Comparison of ENCODE assay signal across 21 mouse cellular contexts in the genomic region with DNA sequence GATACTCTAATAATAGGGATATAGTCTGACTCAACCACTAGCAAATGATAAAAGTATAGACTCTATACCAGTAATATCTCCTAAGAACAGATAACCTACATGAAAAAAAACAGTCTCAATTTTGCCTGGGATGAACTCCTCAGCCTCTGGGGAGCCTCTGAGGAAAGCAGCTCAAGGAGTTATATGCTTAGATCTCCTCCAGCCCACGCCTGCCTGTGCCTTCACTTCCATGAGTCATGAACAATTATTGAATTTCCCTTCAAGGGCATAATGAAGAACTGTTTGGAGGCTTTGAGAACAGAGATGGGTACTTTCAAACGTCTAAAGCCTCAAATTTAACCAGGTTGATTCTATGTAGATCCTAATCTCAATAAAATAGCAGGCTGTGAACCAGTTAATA. TPM values are rescaled to one million over a fixed set of nuclear protein-coding genes. Genes with fewer than 3 reads are reported as not detected.
DNase-seq lines count a peak whose midpoint lies in the region.
"Had no signal": no experiment of that assay in that cellular context is flagged by ENCODE, and none has a peak within 500 bp of the region (broad histone marks: within the 10 kb centered on the region; RNA-seq: fewer than 3 reads in every experiment).

No protein-coding gene starts in this region.

- DNase-seq in frontal cortex, postnatal 36 days (ENCODE audit: low spot score in 2 of 2): peak; percentile 20 to 52
- no peak for DNase-seq in frontal cortex, postnatal 14 days (ENCODE audit: low spot score in 2 of 2)
- DNase-seq in right cerebral cortex, adult 18-20 months: peak; percentile 57
- no peak for DNase-seq in right cerebral cortex, postnatal 25 days
- DNase-seq in left cerebral cortex, postnatal 25 days (ENCODE audit: low spot score in 2 of 2): peak; percentile 21 to 69
- DNase-seq in heart, postnatal 14 days: no peak
- DNase-seq in heart, adult 8-10 months (ENCODE audit: low spot score): no peak
- DNase-seq: adrenal gland, postnatal 10 days; cerebellum, adult 11 months; cerebellum, adult 9-10 months; cerebellum, postnatal 36 days; gastrocnemius, adult 2 months; gastrocnemius, postnatal 36 days; heart, adult 18-20 months; kidney, adult 18-20 months; kidney, postnatal 36 days; layer of hippocampus, postnatal 36 days; thymus, adult 18-20 months; thymus, postnatal 36 days had no signal

- intact Hi-C loops in left cerebral cortex, postnatal 25 days (cut with DNase I): no loop called here
- intact Hi-C loops in heart, postnatal 14 days (cut with DNase I): no loop called here

RNA-seq across cellular contexts. Expression of a gene that starts 23.5 kb away (rescaled TPM):
- 10 to 100 TPM; 36.7 to 48.5 TPM for total RNA-seq in left cerebral cortex, postnatal 25 days (2021)
- total RNA-seq in heart, postnatal 14 days (2021): under 1 TPM; 0.24 to 0.59 TPM
- total RNA-seq in heart, adult 8-10 months (2022): under 1 TPM; 0.06 to 0.19 (median 0.11) TPM
- total RNA-seq: megakaryocyte progenitor cell, adult 5-6 weeks; MEL had no signal

Comparison
In these comparisons a context has a peak if more than half of its experiments do, and no peak if none do; other contexts are left out.
1. DNase-seq: peak in frontal cortex, postnatal 36 days (2 of 2), right cerebral cortex, adult 18-20 months (single experiment) and left cerebral cortex, postnatal 25 days (2 of 2); none in frontal cortex, postnatal 14 days (0 of 2), right cerebral cortex, postnatal 25 days (single experiment), heart, postnatal 14 days (0 of 2) and heart, adult 8-10 months (single experiment).
2. RNA of a gene that starts 23.5 kb away (total RNA-seq): 36.7 to 48.5 TPM in left cerebral cortex, postnatal 25 days; 0.24 to 0.59 TPM in heart, postnatal 14 days and 0.06 to 0.19 TPM in heart, adult 8-10 months; every median in the first group is over 10 times any median in the second.